Mouse (Mus musculus) midbrain, embryonic 16.5 days (tissue): ENCODE results near the gene Gsg1l. TPM values are rescaled to one million over a fixed set of nuclear protein-coding genes. Genes with fewer than 3 reads are reported as not detected.
A peak's percentile ranks its signal among the peaks of the same experiment; 100 is the strongest.

Experiments
- ATAC-seq: fragments of 200-750 bp; cut with Nextera tagmentation; 2 replicates; pipeline ENCODE4 v1.8.0; 2017; ENCODE audit warnings: moderate TSS enrichment
- H3K27ac ChIP-seq: fragments of 300-500 bp; sonication (generic); 2 replicates; pipeline ENCODE4 v1.5.1; 2014; ENCODE audit warnings: mild to moderate bottlenecking, low read length, mixed read lengths
- H3K27me3 ChIP-seq: fragments of 300-500 bp; sonication (generic); 2 replicates; pipeline ENCODE4 v1.6.1; 2014; ENCODE audit warnings: low read depth, low read length, mixed read lengths; ENCODE audit not compliant: control insufficient read depth, insufficient read depth
- H3K36me3 ChIP-seq: fragments of 300-500 bp; sonication (generic); 2 replicates; pipeline ENCODE4 v1.6.1; 2014; ENCODE audit warnings: mild to moderate bottlenecking, low read length, moderate library complexity, mixed read lengths; ENCODE audit not compliant: control insufficient read depth, insufficient read depth
- H3K4me1 ChIP-seq: fragments of 300-500 bp; sonication (generic); 2 replicates; pipeline ENCODE4 v1.6.1; 2014; ENCODE audit warnings: mild to moderate bottlenecking, low read length, mixed read lengths; ENCODE audit not compliant: control insufficient read depth, insufficient read depth
- H3K4me2 ChIP-seq: fragments of 300-500 bp; sonication (generic); 2 replicates; pipeline ENCODE4 v1.6.1; 2014; ENCODE audit warnings: mild to moderate bottlenecking, low read length, mixed read lengths
- H3K4me3 ChIP-seq: fragments of 300-500 bp; sonication (generic); 2 replicates; pipeline ENCODE4 v1.5.1; 2014; ENCODE audit warnings: low read depth, mild to moderate bottlenecking, low read length, moderate library complexity, mixed read lengths
- H3K9ac ChIP-seq: fragments of 300-500 bp; sonication (generic); 2 replicates; pipeline ENCODE4 v1.6.1; 2014; ENCODE audit warnings: low read depth, low read length, mixed read lengths
- H3K9me3 ChIP-seq: fragments of 300-500 bp; sonication (generic); replicated peaks from 2 replicates; pipeline ENCODE4 v1.6.1; 2014; ENCODE audit warnings: mild to moderate bottlenecking, low read length, mixed read lengths; ENCODE audit not compliant: control insufficient read depth, poor library complexity, severe bottlenecking
- WGBS: fragments of 180-500 bp; shearing (Covaris S2); extraction: QIAGEN DNeasy Blood & Tissue Kit; methylation state at CpG from one replicate; pipeline ENCODE4 v1.1.7; 2014; 5-methylcytosine and 5-hydroxymethylcytosine counted together
- polyA plus RNA-seq: library from polyadenylated mRNA; unstranded; fragments of >200 nt; fragmentation: Nextera tagmentation; extraction: Ambion mirVana; gene quantifications from 2 replicates; pipeline ENCODE4 v1.2.1, GENCODE M21; 2015

Gene Gsg1l
- polyA plus RNA-seq, 1 experiment from 2014 or later = 12.5 TPM

- H3K4me2 ChIP-seq = no peak overlapping the region
- H3K4me3 ChIP-seq = no peak overlapping the region
- WGBS = 52% methylated on average over 5 of the region's 5 CpGs
- no peak overlapping the region for H3K27ac ChIP-seq
- no peak overlapping the region for H3K9ac ChIP-seq
- no peak for ATAC-seq
- H3K9me3 ChIP-seq = no peaks in the 10 kb centered on the region
- no peaks in the 10 kb centered on the region for H3K36me3 ChIP-seq
- no peaks in the 10 kb centered on the region for H3K27me3 ChIP-seq
- peaks cover 38% of the 10 kb centered on the region for H3K4me1 ChIP-seq
These were observed 150.6 kb downstream of the Gsg1l start for GRCm38 (mm10) chr7:125931602-125932001.

GRCm38 (mm10) chr7:125924044-125924443 is 158.2 kb downstream of the Gsg1l start:
- H3K9me3 ChIP-seq = no peaks in the 10 kb centered on the region
- ATAC-seq = no peak
- no peaks in the 10 kb centered on the region for H3K27me3 ChIP-seq
- H3K4me1 ChIP-seq = no peaks in the 10 kb centered on the region
- H3K27ac ChIP-seq = no peak overlapping the region
- H3K36me3 ChIP-seq = no peaks in the 10 kb centered on the region
- no peak overlapping the region for H3K9ac ChIP-seq
- H3K4me3 ChIP-seq = no peak overlapping the region
- 91% methylated on average over 5 of the region's 5 CpGs for WGBS
- no peak overlapping the region for H3K4me2 ChIP-seq

GRCm38 (mm10) chr7:125920801-125921200 is 161.4 kb downstream of the Gsg1l start:
- Histone ChIP-seq H3K36me3 (no peaks in the 10 kb centered on the region), H3K27ac (no peak overlapping the region), H3K4me3 (no peak overlapping the region), H3K4me2 (no peak overlapping the region), H3K9me3 (no peaks in the 10 kb centered on the region), H3K4me1 (no peaks in the 10 kb centered on the region), H3K9ac (no peak overlapping the region), H3K27me3 (no peaks in the 10 kb centered on the region)
- ATAC-seq = no peak
- 60% methylated on average over 5 of the region's 5 CpGs for WGBS

- ATAC-seq = 0 out of 2 replicates have a peak, but pooled peaks have one; percentile 68
- WGBS = 36% methylated on average over 13 of the region's 13 CpGs
- Histone ChIP-seq H3K4me1 (peaks cover 5% of the 10 kb centered on the region; the same call in 1 of the 2 replicates), H3K27ac (no peak overlapping the region), H3K9ac (no peak overlapping the region), H3K9me3 (no peaks in the 10 kb centered on the region), H3K27me3 (no peaks in the 10 kb centered on the region), H3K4me3 (no peak overlapping the region), H3K36me3 (no peaks in the 10 kb centered on the region), H3K4me2 (no peak overlapping the region)
These were observed 181.6 kb downstream of the Gsg1l start for GRCm38 (mm10) chr7:125900386-125901161.

GRCm38 (mm10) chr7:125899916-125900315 is 182.3 kb downstream of the Gsg1l start:
- no peaks in the 10 kb centered on the region for H3K9me3 ChIP-seq
- H3K27me3 ChIP-seq = no peaks in the 10 kb centered on the region
- H3K27ac ChIP-seq = no peak overlapping the region
- H3K9ac ChIP-seq = no peak overlapping the region
- no peaks in the 10 kb centered on the region for H3K36me3 ChIP-seq
- H3K4me2 ChIP-seq = no peak overlapping the region
- ATAC-seq = no peak
- peaks cover 5% of the 10 kb centered on the region; the same call in 1 of the 2 replicates for H3K4me1 ChIP-seq
- WGBS = 40% methylated on average over 2 of the region's 2 CpGs
- no peak overlapping the region for H3K4me3 ChIP-seq

- no peak for ATAC-seq
- no peak overlapping the region for H3K4me2 ChIP-seq
- H3K4me1 ChIP-seq = peaks cover 5% of the 10 kb centered on the region; the same call in 1 of the 2 replicates
- WGBS = 57% methylated on average over 7 of the region's 7 CpGs
- no peak overlapping the region for H3K9ac ChIP-seq
- no peak overlapping the region for H3K27ac ChIP-seq
- no peaks in the 10 kb centered on the region for H3K36me3 ChIP-seq
- H3K9me3 ChIP-seq = no peaks in the 10 kb centered on the region
- H3K4me3 ChIP-seq = no peak overlapping the region
- no peaks in the 10 kb centered on the region for H3K27me3 ChIP-seq
These were observed 183.2 kb downstream of the Gsg1l start for GRCm38 (mm10) chr7:125899036-125899435.

- Histone ChIP-seq H3K4me1 (peaks cover 5% of the 10 kb centered on the region; the same call in 1 of the 2 replicates), H3K27ac (no peak overlapping the region), H3K36me3 (no peaks in the 10 kb centered on the region), H3K4me2 (no peak overlapping the region), H3K27me3 (no peaks in the 10 kb centered on the region), H3K9ac (no peak overlapping the region), H3K4me3 (no peak overlapping the region), H3K9me3 (no peaks in the 10 kb centered on the region)
- no peak for ATAC-seq
- WGBS = 83% methylated on average over 4 of the region's 4 CpGs
These were observed 185.2 kb downstream of the Gsg1l start for GRCm38 (mm10) chr7:125897059-125897458.

GRCm38 (mm10) chr7:125893621-125894020 is 188.6 kb downstream of the Gsg1l start:
- Histone ChIP-seq H3K4me1 (0 out of 2 replicates have a peak, but pooled peaks cover under 1% of the 10 kb centered on the region), H3K27me3 (no peaks in the 10 kb centered on the region), H3K4me2 (no peak overlapping the region), H3K9ac (no peak overlapping the region), H3K4me3 (no peak overlapping the region), H3K36me3 (no peaks in the 10 kb centered on the region), H3K27ac (no peak overlapping the region), H3K9me3 (no peaks in the 10 kb centered on the region)
- ATAC-seq = no peak
- WGBS = 96% methylated on average over 5 of the region's 5 CpGs

- H3K27ac ChIP-seq = no peak overlapping the region
- peaks cover 20% of the 10 kb centered on the region for H3K4me1 ChIP-seq
- no peaks in the 10 kb centered on the region for H3K36me3 ChIP-seq
- no peak overlapping the region for H3K9ac ChIP-seq
- ATAC-seq = no peak; the same call in 1 of the 2 replicates
- no peaks in the 10 kb centered on the region for H3K27me3 ChIP-seq
- WGBS = 59% methylated on average over 12 of the region's 12 CpGs
- no peak overlapping the region for H3K4me2 ChIP-seq
- H3K4me3 ChIP-seq = no peak overlapping the region
- no peaks in the 10 kb centered on the region for H3K9me3 ChIP-seq
These were observed 193.8 kb downstream of the Gsg1l start for GRCm38 (mm10) chr7:125888373-125888772.
